Mouse (Mus musculus) erythroblast, embryonic 14.5 days (primary cell): ENCODE measurements around the gene Ola1.

ENCODE experiments used
- GATA1 ChIP-seq: IDR thresholded peaks from 2 replicates; pipeline ENCODE4 v1.6.1; 2012; ENCODE audit warnings: low read length, inconsistent platforms, mixed read lengths
- TAL1 ChIP-seq: IDR thresholded peaks from 3 replicates; pipeline ENCODE4 v1.6.1; 2012; ENCODE audit warnings: low read length, inconsistent platforms, mixed read lengths

- no peak for TF ChIP-seq TAL1
- TF ChIP-seq GATA1: no peak
Observed at GRCm38 (mm10) chr2:73091302-73091701, 127.4 kb downstream of the Ola1 start.
